Mouse (Mus musculus): ENCODE results near the gene Hcn1. TPM values are rescaled to one million over a fixed set of nuclear protein-coding genes. Genes with fewer than 3 reads are reported as not detected.

The Hcn1 gene
- polyA plus RNA-seq (2014; fragmentation: Illumina TruSeq; extraction: RNeasy Lipid Tissue Mini Kit (QIAGEN cat#74804)) = 7.1 TPM

DNA sequence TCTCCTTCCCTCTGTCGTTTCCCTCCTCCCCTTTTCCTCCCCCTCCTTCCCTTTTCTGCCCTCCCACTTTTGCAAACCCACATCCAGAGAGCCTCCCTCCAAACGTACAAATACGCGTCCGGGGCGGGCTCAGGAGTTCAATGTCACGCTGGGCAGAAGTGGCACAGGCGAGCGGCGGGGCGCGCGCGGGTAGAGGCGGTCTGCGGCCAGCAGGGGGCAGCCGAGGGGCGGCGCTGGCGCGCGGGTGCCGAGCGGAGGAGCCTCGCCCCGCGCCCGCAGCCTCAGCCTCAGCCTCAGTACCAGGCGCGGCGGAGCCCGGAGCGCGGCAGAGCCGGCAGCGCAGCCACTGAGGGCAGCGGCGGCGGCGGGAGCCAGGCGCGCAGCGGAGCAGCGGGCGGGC is at the start of gene Hcn1:
TSS of gene Hcn1 (plus strand) at position 140 of the 400 bp plus-strand sequence.

All from ovary, adult 10 weeks (tissue).